Mouse (Mus musculus) MEL (cell line): ENCODE measurements around the gene Mrpl27. TPM values are rescaled to one million over a fixed set of nuclear protein-coding genes. Genes with fewer than 3 reads are reported as not detected.

Source experiments
- DNase-seq: peaks from one replicate; pipeline ENCODE4 v3.0.0; 2011; ENCODE audit warnings: low read depth, low spot score
- H3K27ac ChIP-seq: 2 replicates; pipeline ENCODE4 v1.5.1; 2012; ENCODE audit warnings: low read depth, mild to moderate bottlenecking, control low read depth, low read length, moderate library complexity; ENCODE audit not compliant: control insufficient read depth
- H3K27me3 ChIP-seq, 2 experiments: fragments of 150-350 bp in 1 of 2; sonication (generic) in 1 of 2; 2 replicates each; pipeline ENCODE4 v1.6.1; 2012; ENCODE audit warnings: low read length in 2 of 2, mild to moderate bottlenecking in 2 of 2, improper control_type of control experiment in 1 of 2, moderate library complexity in 1 of 2; ENCODE audit not compliant: insufficient read depth in 2 of 2, control insufficient read depth in 1 of 2
- H3K36me3 ChIP-seq, 2 experiments: 2 replicates each; pipeline ENCODE4 v1.6.1; 2012 to 2014; ENCODE audit warnings: low read length in 2 of 2, improper control_type of control experiment in 1 of 2, inconsistent platforms in 1 of 2, mild to moderate bottlenecking in 1 of 2; ENCODE audit not compliant: insufficient read depth in 2 of 2, control insufficient read depth in 1 of 2
- H3K4me1 ChIP-seq, 2 experiments: fragments of 150-350 bp in 1 of 2; sonication (generic) in 1 of 2; 2 replicates each; pipeline ENCODE4 v1.6.1; 2012; ENCODE audit warnings: low read length in 2 of 2, improper control_type of control experiment in 1 of 2, mild to moderate bottlenecking in 1 of 2; ENCODE audit not compliant: insufficient read depth in 2 of 2, control insufficient read depth in 1 of 2
- H3K4me3 ChIP-seq, 2 experiments: fragments of 150-350 bp in 1 of 2; sonication (generic) in 1 of 2; 2 replicates each; pipeline ENCODE4 v1.5.1; 2012; ENCODE audit warnings: low read depth in 2 of 2, low read length in 2 of 2, mild to moderate bottlenecking in 2 of 2, moderate library complexity in 2 of 2, control low read depth in 1 of 2, improper control_type of control experiment in 1 of 2; ENCODE audit not compliant: control insufficient read depth in 1 of 2, insufficient read depth in 1 of 2
- H3K79me2 ChIP-seq: 2 replicates; pipeline ENCODE4 v1.6.1; 2012; ENCODE audit warnings: mild to moderate bottlenecking, low read length, moderate library complexity; ENCODE audit not compliant: control insufficient read depth, poor library complexity, insufficient read depth
- H3K9ac ChIP-seq: 2 replicates; pipeline ENCODE4 v1.6.1; 2012; ENCODE audit warnings: low read depth, mild to moderate bottlenecking, control low read depth, low read length, moderate library complexity; ENCODE audit not compliant: control insufficient read depth, poor library complexity, severe bottlenecking
- H3K9me3 ChIP-seq: fragments of 150-350 bp; sonication (generic); replicated peaks from 2 replicates; pipeline ENCODE4 v1.6.1; 2012; ENCODE audit warnings: mild to moderate bottlenecking, low read length, improper control_type of control experiment, moderate library complexity; ENCODE audit not compliant: insufficient read depth
- BHLHE40 ChIP-seq: IDR thresholded peaks from 2 replicates; pipeline ENCODE4 v1.6.1; 2012; ENCODE audit warnings: low read depth, mild to moderate bottlenecking, inconsistent platforms, low read length, improper control_type of control experiment, borderline replicate concordance
- CHD1 ChIP-seq: IDR thresholded peaks from 2 replicates; pipeline ENCODE4 v1.6.1; 2012; ENCODE audit warnings: low read depth, mild to moderate bottlenecking, inconsistent platforms, low read length, improper control_type of control experiment
- CHD2 ChIP-seq: IDR thresholded peaks from 2 replicates; pipeline ENCODE4 v1.6.1; 2011; ENCODE audit warnings: low read length, improper control_type of control experiment
- E2F4 ChIP-seq: IDR thresholded peaks from 2 replicates; pipeline ENCODE4 v1.6.1; 2011; ENCODE audit warnings: low read depth, low read length, improper control_type of control experiment, borderline replicate concordance
- ELF1 ChIP-seq: IDR thresholded peaks from 2 replicates; pipeline ENCODE4 v1.6.1; 2014; ENCODE audit warnings: low read depth, mild to moderate bottlenecking, inconsistent platforms, low read length, improper control_type of control experiment, moderate library complexity
- EP300 ChIP-seq, 2 experiments: IDR thresholded peaks; 2 replicates each; pipeline ENCODE4 v1.6.1; 2011; ENCODE audit warnings: improper control_type of control experiment in 2 of 2, low read length in 2 of 2, low read depth in 1 of 2, mild to moderate bottlenecking in 1 of 2
- GABPA ChIP-seq: IDR thresholded peaks from 2 replicates; pipeline ENCODE4 v1.6.1; 2012; ENCODE audit warnings: low read depth, mild to moderate bottlenecking, inconsistent platforms, low read length, improper control_type of control experiment, moderate library complexity
- GATA1 ChIP-seq: IDR thresholded peaks from 2 replicates; pipeline ENCODE4 v1.6.1; 2011; ENCODE audit warnings: low read depth, low read length, improper control_type of control experiment
- HCFC1 ChIP-seq: IDR thresholded peaks from 2 replicates; pipeline ENCODE4 v1.6.1; 2012; ENCODE audit warnings: low read depth, mild to moderate bottlenecking, inconsistent platforms, low read length, improper control_type of control experiment, moderate library complexity
- JUND ChIP-seq: IDR thresholded peaks from 2 replicates; pipeline ENCODE4 v1.6.1; 2011; ENCODE audit warnings: low read depth, mild to moderate bottlenecking, improper control_type of control experiment, low read length
- KAT2A ChIP-seq: conservative IDR thresholded peaks from 2 replicates; pipeline ENCODE4 v1.6.1; 2012; ENCODE audit warnings: low read depth, low read length, improper control_type of control experiment, inconsistent platforms
- MAFK ChIP-seq: IDR thresholded peaks from 2 replicates; pipeline ENCODE4 v1.6.1; 2011; ENCODE audit warnings: low read depth, mild to moderate bottlenecking, low read length, improper control_type of control experiment, borderline replicate concordance
- MAX ChIP-seq: IDR thresholded peaks from 2 replicates; pipeline ENCODE4 v1.6.1; 2011; ENCODE audit warnings: low read length, improper control_type of control experiment
- MAZ ChIP-seq: IDR thresholded peaks from 2 replicates; pipeline ENCODE4 v1.6.1; 2012; ENCODE audit warnings: low read depth, mild to moderate bottlenecking, inconsistent platforms, low read length, improper control_type of control experiment
- MEF2A ChIP-seq: IDR thresholded peaks from 2 replicates; pipeline ENCODE4 v1.6.1; 2014; ENCODE audit warnings: low read depth, mild to moderate bottlenecking, inconsistent platforms, low read length, improper control_type of control experiment; ENCODE audit not compliant: poor library complexity, insufficient replicate concordance, severe bottlenecking; ENCODE audit errors: extremely low read depth
- MXI1 ChIP-seq: IDR thresholded peaks from 2 replicates; pipeline ENCODE4 v1.6.1; 2011; ENCODE audit warnings: mild to moderate bottlenecking, low read depth, low read length, improper control_type of control experiment
- MYB ChIP-seq: IDR thresholded peaks from 2 replicates; pipeline ENCODE4 v1.6.1; 2011; ENCODE audit warnings: mild to moderate bottlenecking, low read depth, low read length, improper control_type of control experiment
- MYC ChIP-seq: IDR thresholded peaks from 2 replicates; pipeline ENCODE4 v1.6.1; 2011; ENCODE audit warnings: low read depth, mild to moderate bottlenecking, low read length, improper control_type of control experiment, moderate library complexity
- NELFE ChIP-seq: IDR thresholded peaks from 2 replicates; pipeline ENCODE4 v1.6.1; 2011; ENCODE audit warnings: low read depth, low read length, improper control_type of control experiment
- NRF1 ChIP-seq: IDR thresholded peaks from 2 replicates; pipeline ENCODE4 v1.6.1; 2014; ENCODE audit warnings: low read depth, mild to moderate bottlenecking, inconsistent platforms, low read length, improper control_type of control experiment, moderate library complexity; ENCODE audit not compliant: poor library complexity, insufficient read depth, severe bottlenecking
- POLR2A ChIP-seq, 2 experiments: IDR thresholded peaks; 2 replicates each; pipeline ENCODE4 v1.6.1; 2011 to 2012; ENCODE audit warnings: low read length in 2 of 2, mild to moderate bottlenecking in 2 of 2, control low read depth in 1 of 2, improper control_type of control experiment in 1 of 2, low read depth in 1 of 2, moderate library complexity in 1 of 2; ENCODE audit not compliant: control insufficient read depth in 1 of 2, insufficient read depth in 1 of 2, poor library complexity in 1 of 2
- POLR2AphosphoS2 ChIP-seq: IDR thresholded peaks from 2 replicates; pipeline ENCODE4 v1.6.1; 2011; ENCODE audit warnings: low read length, improper control_type of control experiment
- POLR2AphosphoS5 ChIP-seq: IDR thresholded peaks from 2 replicates; pipeline ENCODE4 v1.6.1; 2012; ENCODE audit warnings: low read depth, borderline replicate concordance, mild to moderate bottlenecking, inconsistent platforms, low read length, moderate library complexity, mixed read lengths
- RAD21 ChIP-seq: IDR thresholded peaks from 2 replicates; pipeline ENCODE4 v1.6.1; 2011; ENCODE audit warnings: mild to moderate bottlenecking, low read depth, low read length, improper control_type of control experiment
- RCOR1 ChIP-seq: IDR thresholded peaks from 2 replicates; pipeline ENCODE4 v1.6.1; 2012; ENCODE audit warnings: low read depth, mild to moderate bottlenecking, inconsistent platforms, low read length, improper control_type of control experiment
- SIN3A ChIP-seq: IDR thresholded peaks from 2 replicates; pipeline ENCODE4 v1.6.1; 2012; ENCODE audit warnings: low read length, improper control_type of control experiment, inconsistent platforms
- SMC3 ChIP-seq: IDR thresholded peaks from 2 replicates; pipeline ENCODE4 v1.6.1; 2011; ENCODE audit warnings: low read depth, low read length, improper control_type of control experiment
- TAL1 ChIP-seq: IDR thresholded peaks from 2 replicates; pipeline ENCODE4 v1.6.1; 2012; ENCODE audit warnings: mild to moderate bottlenecking, inconsistent platforms, low read length, moderate library complexity, mixed read lengths
- TBP ChIP-seq: IDR thresholded peaks from 2 replicates; pipeline ENCODE4 v1.8.0; 2011; ENCODE audit warnings: low read depth, low read length, improper control_type of control experiment
- TCF12 ChIP-seq: IDR thresholded peaks from 2 replicates; pipeline ENCODE4 v1.6.1; 2014; ENCODE audit warnings: low read depth, mild to moderate bottlenecking, inconsistent platforms, low read length, improper control_type of control experiment, moderate library complexity
- UBTF ChIP-seq: IDR thresholded peaks from 2 replicates; pipeline ENCODE4 v1.6.1; 2012; ENCODE audit warnings: low read depth, mild to moderate bottlenecking, inconsistent platforms, low read length, improper control_type of control experiment, moderate library complexity, borderline replicate concordance; ENCODE audit not compliant: insufficient read depth
- USF2 ChIP-seq, 2 experiments: IDR thresholded peaks; 2 replicates each; pipeline ENCODE4 v1.6.1; 2011 to 2012; ENCODE audit warnings: improper control_type of control experiment in 2 of 2, low read length in 2 of 2, borderline replicate concordance in 1 of 2, inconsistent platforms in 1 of 2, low read depth in 1 of 2, mild to moderate bottlenecking in 1 of 2; ENCODE audit not compliant: insufficient read depth in 1 of 2
- ZC3H11A ChIP-seq: IDR thresholded peaks from 2 replicates; pipeline ENCODE4 v1.6.1; 2012; ENCODE audit warnings: low read depth, mild to moderate bottlenecking, inconsistent platforms, low read length, improper control_type of control experiment
- ZKSCAN1 ChIP-seq: IDR thresholded peaks from 2 replicates; pipeline ENCODE4 v1.6.1; 2012; ENCODE audit warnings: low read depth, mild to moderate bottlenecking, inconsistent platforms, low read length, improper control_type of control experiment, moderate library complexity
- ZMIZ1 ChIP-seq: IDR thresholded peaks from 2 replicates; pipeline ENCODE4 v1.6.1; 2012; ENCODE audit warnings: low read depth, mild to moderate bottlenecking, inconsistent platforms, low read length, improper control_type of control experiment, moderate library complexity
- ZNF384 ChIP-seq: IDR thresholded peaks from 2 replicates; pipeline ENCODE4 v1.6.1; 2012; ENCODE audit warnings: low read depth, mild to moderate bottlenecking, inconsistent platforms, low read length, improper control_type of control experiment
- polyA plus RNA-seq, 2 experiments: library from polyadenylated mRNA; stranded (reverse) in 1 of 2; unstranded in 1 of 2; fragments of >175 nt in 1 of 2; fragments of >200 nt in 1 of 2; gene quantifications; 2 replicates each; pipeline versions ENCODE4 v1.2.1 to v1.2.4; 2012; ENCODE audit warnings: low replicate concordance in 2 of 2, low read depth in 1 of 2; ENCODE audit not compliant: insufficient read length in 2 of 2, insufficient read depth in 1 of 2, missing spikeins in 1 of 2
- total RNA-seq: library from RNA; depleted of rRNA; stranded (reverse); fragments of 300-350 nt; gene quantifications from 2 replicates; pipeline ENCODE4 v1.2.3, GENCODE M21; 2012

The Mrpl27 gene
- total and polyA plus RNA-seq, 3 experiments, result 102 to 129 TPM; not detected in 1

DNA sequence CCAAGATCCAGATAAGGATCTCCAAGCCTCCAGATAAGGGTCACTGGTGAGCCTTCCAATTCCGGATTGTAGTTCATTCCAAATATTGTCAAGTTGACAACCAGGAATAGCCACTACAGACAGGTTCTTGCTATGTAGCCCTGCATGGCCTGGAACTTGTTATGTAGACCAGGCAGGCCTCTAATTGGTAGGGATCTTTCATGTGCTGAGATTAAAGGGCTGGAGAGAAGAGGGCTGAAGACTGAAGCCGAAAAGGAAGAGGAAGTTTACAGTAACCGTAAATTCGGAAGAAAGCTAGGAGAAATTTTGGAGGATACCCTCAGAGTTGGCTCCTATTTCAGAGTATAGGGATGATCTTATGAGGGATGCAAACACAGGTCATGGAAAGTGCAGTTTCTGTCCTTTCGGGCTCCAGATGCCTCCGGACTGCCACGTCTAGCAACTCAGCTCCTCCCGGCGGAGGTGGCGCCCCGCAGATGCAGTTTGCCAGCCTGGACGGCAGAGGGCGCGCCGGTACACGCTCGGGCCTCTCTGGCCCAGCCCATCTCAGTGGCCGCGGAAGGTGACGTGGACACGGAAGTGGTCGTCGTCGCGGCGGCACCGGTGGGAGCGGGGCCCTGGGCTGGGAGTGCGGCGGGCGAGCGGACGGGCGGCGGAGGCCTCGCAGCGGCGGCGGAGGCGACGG lies 24.2 kb upstream of the Mrpl27 start, which contains the start of gene Lrrc59:
Gene Lrrc59, plus strand, starts transcription at position 569 of the 685 bp plus-strand sequence.
- Histone ChIP-seq H3K4me1 (peaks cover 4 to 8% of the 10 kb centered on the region in 2 experiments), H3K79me2 (peaks cover 32% of the 10 kb centered on the region), H3K27ac (peak within 1 kb of the TSS; percentile 78)
- peak; percentile 91 for TF ChIP-seq SIN3A
- TF ChIP-seq EP300 (IDR thresholded peaks at IDR 0.05; ENCODE audit: low read depth in 1 of 2, low read length in 2 of 2), result peak in 1 of 2 experiments; percentile 27; a peak in 2 of 4 replicates
- no peak for TF ChIP-seq MEF2A
- TF ChIP-seq MAZ, result peak; percentile 67; the same call in 1 of the 2 replicates
- peak; percentile 65; the same call in 1 of the 2 replicates for TF ChIP-seq MYC
- no peak for TF ChIP-seq POLR2AphosphoS2
- no peak for TF ChIP-seq JUND
- no peak for TF ChIP-seq RAD21
- TF ChIP-seq MXI1, result no peak
- TF ChIP-seq USF2 (IDR thresholded peaks at IDR 0.05; ENCODE audit: borderline replicate concordance in 1 of 2, insufficient read depth in 1 of 2, low read depth in 1 of 2, low read length in 2 of 2), result no peak
- TF ChIP-seq CHD1, result no peak
- TF ChIP-seq E2F4, result no peak
- no peak for TF ChIP-seq UBTF
- no peak for TF ChIP-seq CHD2
- peak; percentile 70; the same call in 1 of the 2 replicates for TF ChIP-seq BHLHE40
- peak; percentile 87; the same call in 1 of the 2 replicates for TF ChIP-seq GABPA
- peak; percentile 36; the same call in 1 of the 2 replicates for TF ChIP-seq ZMIZ1
- TF ChIP-seq HCFC1, result peak; percentile 94
- no peak for TF ChIP-seq MYB
- TF ChIP-seq KAT2A, result peak; percentile 79
- TF ChIP-seq TBP, result peak; percentile 74; the same call in 1 of the 2 replicates
- TF ChIP-seq ELF1, result peak; percentile 98
- TF ChIP-seq POLR2A (IDR thresholded peaks at IDR 0.05; ENCODE audit: control insufficient read depth in 1 of 2, insufficient read depth in 1 of 2, low read depth in 1 of 2, low read length in 2 of 2, poor library complexity in 1 of 2), result peak; percentile 82 to 88
- TF ChIP-seq POLR2AphosphoS5, result no peak
- peak; percentile 87 for TF ChIP-seq NELFE
- no peak for TF ChIP-seq ZC3H11A
- no peak for TF ChIP-seq NRF1
- TF ChIP-seq TCF12, result peak; percentile 77
- 0 out of 2 replicates have a peak, but pooled peaks have one; percentile 29 for TF ChIP-seq ZNF384
- no peak for TF ChIP-seq GATA1
- no peak for TF ChIP-seq ZKSCAN1
- TF ChIP-seq MAX, result peak; percentile 72; the same call in 1 of the 2 replicates
- no peak for TF ChIP-seq RCOR1
- peak; percentile 24; the same call in 1 of the 2 replicates for TF ChIP-seq SMC3
- no peak for TF ChIP-seq MAFK
- TF ChIP-seq TAL1, result no peak

More for the DNA sequence above, 24.2 kb upstream of the Mrpl27 start, which contains the start of gene Lrrc59:
- Histone ChIP-seq H3K27me3 (no peaks in the 10 kb centered on the region), H3K4me3 (peak within 1 kb of the TSS; percentile 97 to 98), H3K9ac (peak within 1 kb of the TSS; percentile 97), H3K9me3 (no peaks in the 10 kb centered on the region), H3K36me3 (peaks cover 14 to 25% of the 10 kb centered on the region in 2 experiments)
- DNase-seq, result peak; percentile 97
